Mouse (Mus musculus) v-Abl transformed pro-B cells (cell line): ENCODE results near the gene Grin3b.

ENCODE experiments used
- in situ Hi-C, 2 experiments: fragments of 400-800 bp; cut with MboI; formaldehyde crosslinking; loops; one replicate each; pipeline ENCODE4 v1.15.1; 2025; ENCODE audit not compliant: unreplicated experiment in 2 of 2

Gene Grin3b

GRCm38 (mm10) chr10:79970415-79971182 is at the start of gene Grin3b:
Gene Grin3b (plus strand): TSS chr10:79970715.
- in situ Hi-C loops: loop anchor here in 1 of 2 experiments (25.0 kb wide), 1 partner anchor 292 kb away; the partner anchor contains the start of genes Dazap1 and Gamt

GRCm38 (mm10) chr10:79920958-79921535 is 49.5 kb upstream of the Grin3b start, which contains the start of gene R3hdm4:
Gene R3hdm4 (minus strand): TSS chr10:79921208.
- in situ Hi-C loops: loop anchor here (5.0 kb wide), 3 partner anchors 36 to 89 kb away; no protein-coding TSS in a partner anchor

- in situ Hi-C loops: loop anchor here (5.0 kb wide), 3 partner anchors 36 to 89 kb away; no protein-coding TSS in a partner anchor
Measured at GRCm38 (mm10) chr10:79921572-79921971, 48.9 kb upstream of the Grin3b start.

- in situ Hi-C loops: loop anchor here (5.0 kb wide), 3 partner anchors 32 to 93 kb away; no protein-coding TSS in a partner anchor
Measured at GRCm38 (mm10) chr10:79924998-79925784, 45.3 kb upstream of the Grin3b start.

- in situ Hi-C loops: no loop called here
Measured at GRCm38 (mm10) chr10:79925785-79926490, 44.6 kb upstream of the Grin3b start.

GRCm38 (mm10) chr10:79926491-79927323 is 43.8 kb upstream of the Grin3b start, which contains the start of gene Arid3a:
Gene Arid3a (plus strand): TSS chr10:79927043.
- in situ Hi-C loops: no loop called here

GRCm38 (mm10) chr10:79927324-79928029 is 43.0 kb upstream of the Grin3b start:
- in situ Hi-C loops: no loop called here

- in situ Hi-C loops: no loop called here
Measured at GRCm38 (mm10) chr10:79928030-79928694, 42.4 kb upstream of the Grin3b start.

- in situ Hi-C loops: no loop called here
Measured at GRCm38 (mm10) chr10:79928907-79929701, 41.4 kb upstream of the Grin3b start.

- in situ Hi-C loops: no loop called here
Measured at GRCm38 (mm10) chr10:79929967-79930825, 40.3 kb upstream of the Grin3b start.

- in situ Hi-C loops: no loop called here
Measured at GRCm38 (mm10) chr10:79930826-79931186, 39.7 kb upstream of the Grin3b start.

GRCm38 (mm10) chr10:79931797-79932196 is 38.7 kb upstream of the Grin3b start:
- in situ Hi-C loops: no loop called here

GRCm38 (mm10) chr10:79932736-79933135 is 37.8 kb upstream of the Grin3b start:
- in situ Hi-C loops: no loop called here

- in situ Hi-C loops: no loop called here
Measured at GRCm38 (mm10) chr10:79933145-79933679, 37.3 kb upstream of the Grin3b start.

GRCm38 (mm10) chr10:79933861-79934260 is 36.7 kb upstream of the Grin3b start:
- in situ Hi-C loops: no loop called here

GRCm38 (mm10) chr10:79934272-79934721 is 36.2 kb upstream of the Grin3b start:
- in situ Hi-C loops: no loop called here
